Mouse (Mus musculus) gastrocnemius, adult 18-20 months (tissue): ENCODE measurements at regions not wholly inside any gene's neighbourhood (a gene's known extent, or its start where the extent isn't known, plus 50 kb on each side); places are given as distances from the start of the nearest gene placed in this dataset.

Experiments used
- DNase-seq: peaks from one replicate; pipeline ENCODE4 v3.0.0; 2021; ENCODE audit warnings: low spot score

DNA sequence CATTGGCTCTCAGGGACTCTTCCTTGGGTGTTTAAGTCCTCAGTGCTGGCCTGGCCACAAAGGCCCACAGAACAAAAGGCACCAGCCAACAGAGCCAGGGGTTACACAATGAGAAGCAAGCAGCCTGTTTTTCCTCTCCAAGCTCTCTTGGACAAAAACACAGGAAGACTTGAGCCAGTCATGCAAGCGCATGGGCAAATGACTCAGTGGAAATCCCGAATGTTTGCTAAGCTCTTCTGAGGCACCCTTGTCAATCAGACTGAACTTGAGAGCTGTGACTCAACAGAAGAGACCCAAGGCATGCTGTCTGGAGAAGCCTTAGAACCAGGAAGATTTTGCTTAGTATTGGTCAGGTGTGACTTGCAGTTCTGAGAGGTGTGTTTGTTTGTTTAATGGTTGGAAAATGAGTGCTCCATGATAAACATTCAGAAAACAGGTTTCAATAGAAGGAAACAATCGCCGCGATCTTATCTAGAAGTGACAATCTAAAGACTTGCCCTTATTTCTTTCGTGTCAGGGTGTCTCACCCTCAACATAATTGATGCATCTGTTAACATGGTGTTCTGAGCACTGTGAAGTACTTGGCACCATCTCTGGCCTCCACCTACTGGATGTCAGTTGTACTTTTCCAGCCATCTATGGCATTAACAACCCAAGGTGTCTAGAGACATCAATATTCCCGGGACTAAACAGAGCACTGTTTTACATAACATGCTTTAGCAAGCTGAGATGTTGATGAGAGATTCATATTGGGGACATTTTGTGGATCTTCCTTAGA lies 124.0 kb upstream of the Tmc1 start:
- DNase-seq: no peak

DNA sequence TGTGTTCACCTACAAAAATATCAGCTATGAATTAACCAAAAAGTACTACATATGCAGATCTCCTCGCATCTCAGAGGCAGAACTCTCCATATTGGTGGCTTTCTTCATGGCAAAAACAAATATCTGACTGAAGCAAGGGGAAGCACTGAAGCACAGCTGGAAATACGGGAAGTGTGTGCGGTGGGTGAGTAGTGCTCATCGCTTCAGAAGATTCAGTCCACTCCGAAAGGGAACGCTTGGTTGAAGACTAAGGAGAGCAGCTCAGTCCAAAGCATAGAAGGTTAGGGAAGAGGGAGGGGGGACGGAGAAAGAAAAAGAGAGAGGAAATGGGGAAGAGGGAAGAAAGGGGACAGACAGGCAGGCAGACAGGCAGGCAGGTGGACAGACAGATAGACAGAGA lies 114.4 kb upstream of the Tmc1 start:
- DNase-seq: no peak

DNA sequence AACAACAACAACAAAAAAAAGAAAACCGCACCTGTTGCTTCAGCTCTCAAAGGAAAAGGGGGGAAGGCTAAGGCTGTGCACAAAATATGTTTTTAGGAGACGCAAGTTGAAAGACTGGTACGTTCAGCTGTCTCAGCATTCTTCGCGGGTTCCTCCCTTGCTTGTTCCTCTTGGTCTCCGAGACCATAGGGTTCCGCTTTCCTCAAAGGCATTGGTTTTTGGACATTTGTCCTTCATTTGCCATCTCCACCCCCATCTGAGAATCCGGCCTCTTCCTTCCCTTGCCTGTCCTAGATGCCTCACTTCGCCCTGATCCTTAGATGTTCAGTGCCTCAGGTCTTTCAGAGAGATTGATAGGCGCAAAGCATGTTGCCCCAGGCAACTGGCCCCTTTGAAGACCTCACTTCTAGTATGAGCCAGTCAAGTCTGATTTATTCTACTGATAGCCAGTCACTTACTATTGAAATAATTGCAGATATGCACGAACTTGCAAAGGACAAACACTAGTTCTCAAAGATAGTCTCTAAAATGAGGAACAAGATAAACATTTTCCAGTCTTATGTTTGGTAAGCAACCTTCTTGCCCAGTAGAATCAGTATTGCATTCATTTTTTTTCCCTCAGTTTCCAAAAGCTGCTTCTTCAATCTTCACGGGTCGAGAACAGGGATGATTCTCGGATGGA lies 112.6 kb upstream of the Tmc1 start:
- DNase-seq: no peak

DNA sequence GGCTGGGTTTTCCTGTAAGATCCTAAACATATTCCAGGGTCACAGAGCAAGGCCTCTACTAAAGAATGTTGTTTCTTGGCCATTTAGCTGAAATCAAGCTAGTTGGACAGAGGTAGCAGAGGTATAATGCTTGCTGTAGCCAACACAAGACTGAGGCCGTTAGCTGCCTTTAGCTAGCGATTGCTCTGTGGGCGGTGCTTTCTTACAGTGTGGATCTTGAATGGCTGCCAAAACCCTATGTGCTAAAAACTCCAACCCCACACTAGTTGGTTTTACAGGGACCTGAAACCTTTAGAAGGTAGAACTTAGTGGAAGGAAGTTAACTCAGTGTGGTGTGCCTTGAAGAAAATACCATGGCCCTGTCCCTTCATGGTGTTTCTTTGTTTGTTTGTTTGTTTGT lies 110.9 kb upstream of the Tmc1 start:
- DNase-seq: no peak

DNA sequence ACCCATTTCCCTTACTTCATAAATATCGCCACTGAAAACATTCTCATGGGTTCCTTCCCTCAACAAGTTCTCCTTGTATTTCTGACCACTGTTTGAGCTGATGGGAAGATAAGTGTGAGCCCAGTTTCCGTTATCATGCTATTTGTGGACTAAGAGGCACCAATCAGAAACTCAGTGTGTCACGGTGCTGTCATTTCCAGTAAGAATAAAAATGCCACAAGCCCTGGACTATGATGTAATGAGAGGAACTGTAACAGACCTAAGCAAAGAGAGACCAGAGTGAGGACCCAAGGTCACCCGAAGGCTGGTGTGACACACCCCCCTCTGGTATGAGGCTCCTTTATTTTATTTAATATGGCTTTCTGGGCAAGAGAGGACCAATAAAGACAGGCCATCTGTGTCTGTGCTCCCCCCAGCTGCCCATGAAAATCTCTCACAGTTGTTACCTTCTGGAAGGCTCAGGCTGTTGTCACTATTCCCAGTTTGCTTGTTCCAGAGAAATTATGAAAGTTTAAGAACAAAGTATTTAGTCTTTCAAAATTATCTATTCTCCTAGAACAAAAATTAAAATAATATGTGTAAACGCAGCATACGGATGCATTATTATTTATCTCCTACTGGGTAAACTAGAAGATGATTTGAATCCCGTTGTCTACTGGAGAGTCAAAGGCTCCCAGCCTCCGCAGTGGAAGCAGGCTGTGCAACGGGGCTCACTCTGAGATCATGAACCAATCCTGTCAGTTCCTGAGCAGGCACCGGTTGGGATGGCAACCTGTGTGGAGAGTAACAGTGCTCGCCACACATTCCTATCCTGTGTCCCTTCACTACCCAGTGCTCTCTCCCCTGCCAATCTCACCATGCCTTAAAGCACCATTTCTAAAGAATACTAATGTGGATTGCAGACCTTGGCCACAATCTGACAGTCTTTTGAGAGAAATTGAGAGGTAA lies 99.9 kb upstream of the Tmc1 start:
- no peak for DNase-seq

DNA sequence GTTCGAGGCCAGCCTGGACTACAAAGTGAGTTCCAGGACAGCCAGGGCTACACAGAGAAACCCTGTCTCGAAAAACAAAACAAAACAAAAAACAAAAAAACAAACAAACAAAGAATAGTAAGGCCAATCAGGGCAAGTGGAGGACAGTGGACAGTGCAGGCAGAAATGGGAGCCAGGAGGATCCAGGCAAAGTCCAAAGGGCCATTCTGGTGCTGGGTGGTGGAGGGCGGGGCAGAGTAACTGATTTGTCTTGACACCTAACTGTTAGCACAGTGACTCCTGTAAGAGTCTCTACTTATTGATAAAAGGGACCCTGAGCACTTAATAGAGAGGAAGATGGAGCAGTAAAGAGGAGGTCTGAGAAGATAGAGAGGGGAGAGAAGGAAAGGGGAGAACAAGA lies 98.8 kb upstream of the Tmc1 start:
- no peak for DNase-seq

DNA sequence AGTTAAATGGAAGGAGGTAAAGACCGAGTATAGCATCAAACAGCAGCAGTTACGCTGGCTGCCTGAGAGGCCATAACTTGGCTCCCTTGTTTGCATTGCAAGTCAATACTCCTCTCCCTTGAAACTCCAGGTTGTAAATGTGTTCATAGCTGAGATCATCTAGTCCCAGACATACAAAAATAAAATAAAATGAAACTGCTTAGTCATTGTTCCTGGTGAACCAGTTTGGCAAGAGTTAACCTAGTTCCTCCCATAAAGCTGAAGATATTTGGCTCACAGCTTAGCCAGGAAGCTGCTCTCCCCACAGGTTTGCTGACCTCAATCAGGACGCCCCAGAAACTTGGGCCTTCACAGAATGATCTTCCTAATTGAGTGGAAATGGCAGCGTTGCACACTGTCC lies 97.9 kb upstream of the Tmc1 start:
- no peak for DNase-seq

DNA sequence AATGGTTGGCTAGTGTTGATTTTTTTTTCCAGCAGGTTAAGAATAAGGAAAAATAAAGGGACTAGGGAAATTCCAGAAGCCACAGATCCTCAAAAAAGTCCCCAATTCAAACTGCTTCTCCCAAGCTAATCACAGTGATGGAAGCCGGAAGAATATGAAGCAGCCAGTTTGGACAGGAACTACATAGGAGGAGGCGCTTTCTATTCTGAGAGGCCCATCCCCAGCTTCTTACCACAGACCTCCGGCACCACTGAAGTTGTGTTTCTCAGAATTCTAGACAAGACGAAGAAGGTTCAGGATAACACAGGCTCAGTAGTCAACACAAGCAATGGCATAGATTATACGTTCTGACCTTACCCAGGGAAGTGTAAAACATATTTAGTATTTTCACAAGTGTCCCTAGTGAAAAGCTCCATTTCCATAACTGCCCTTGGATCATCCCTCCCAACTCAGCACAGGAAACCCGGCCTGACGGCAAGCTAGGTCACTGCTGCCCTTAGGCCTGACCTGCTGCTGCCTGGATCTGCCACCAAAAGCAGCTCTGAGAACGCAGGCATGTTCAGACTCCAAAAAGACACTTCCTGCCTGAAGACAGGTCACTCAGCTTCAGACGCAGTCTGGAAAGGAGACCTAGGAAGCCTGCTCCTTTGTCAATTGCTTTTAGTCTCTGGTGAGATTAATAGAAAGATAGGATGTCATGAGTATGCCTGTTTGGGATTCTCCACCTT lies 97.2 kb upstream of the Tmc1 start:
- DNase-seq: no peak

DNA sequence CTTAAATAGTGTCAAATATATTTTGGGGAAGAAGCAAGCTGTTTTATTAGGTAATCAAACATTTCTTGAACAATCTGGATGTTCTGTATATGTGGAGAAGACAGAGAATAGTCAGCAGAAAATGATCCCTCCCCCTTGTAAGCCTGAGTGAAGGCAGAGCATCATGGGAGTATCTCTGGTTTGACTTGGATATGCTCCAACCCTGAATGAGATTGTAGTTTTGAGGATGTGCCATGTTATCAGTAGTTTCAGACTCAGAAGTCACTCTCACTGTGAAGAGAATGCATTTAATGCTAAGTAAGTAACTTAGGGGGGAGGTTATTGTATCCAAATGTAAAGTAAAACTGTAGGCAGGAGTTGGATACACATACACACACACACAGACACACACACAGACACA lies 95.3 kb upstream of the Tmc1 start:
- no peak for DNase-seq

DNA sequence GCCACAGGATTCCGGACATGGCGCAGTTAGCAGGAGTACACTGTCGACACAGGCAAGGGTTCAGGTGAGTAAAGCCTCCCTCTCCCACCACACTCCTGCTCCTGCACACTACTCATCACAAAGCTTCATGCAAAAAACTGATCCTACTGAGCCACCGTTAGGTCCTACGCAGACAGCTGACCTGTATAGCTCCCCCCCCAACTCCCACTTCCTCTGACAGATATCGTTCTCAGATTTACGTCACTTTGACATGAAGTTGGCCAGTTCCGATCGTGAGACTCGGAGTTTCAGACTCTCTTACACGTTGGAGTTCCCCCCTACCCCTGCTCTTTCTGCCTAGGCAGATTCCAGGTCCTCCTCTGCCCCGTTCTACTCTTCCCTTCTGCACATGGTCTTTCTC lies 91.6 kb upstream of the Tmc1 start:
- no peak for DNase-seq

DNA sequence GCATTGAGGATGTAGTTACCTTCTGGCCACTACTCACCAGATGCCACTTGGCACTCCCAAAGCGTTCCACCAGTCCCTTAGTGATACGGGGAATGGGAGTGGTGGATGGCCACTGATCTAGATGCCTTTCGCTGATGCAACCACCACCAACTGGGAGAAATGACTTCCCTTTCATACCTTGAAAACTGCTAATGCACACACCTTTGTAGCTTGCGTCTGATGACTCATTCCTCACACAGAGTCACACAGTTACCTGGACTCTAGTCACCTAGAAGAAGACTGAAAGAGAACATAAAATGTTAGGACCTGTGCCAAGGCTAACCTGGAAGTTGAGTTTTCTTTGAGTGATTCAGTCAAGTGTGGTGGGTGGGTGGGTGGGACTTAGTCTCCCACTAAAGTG lies 90.0 kb upstream of the Tmc1 start:
- no peak for DNase-seq

DNA sequence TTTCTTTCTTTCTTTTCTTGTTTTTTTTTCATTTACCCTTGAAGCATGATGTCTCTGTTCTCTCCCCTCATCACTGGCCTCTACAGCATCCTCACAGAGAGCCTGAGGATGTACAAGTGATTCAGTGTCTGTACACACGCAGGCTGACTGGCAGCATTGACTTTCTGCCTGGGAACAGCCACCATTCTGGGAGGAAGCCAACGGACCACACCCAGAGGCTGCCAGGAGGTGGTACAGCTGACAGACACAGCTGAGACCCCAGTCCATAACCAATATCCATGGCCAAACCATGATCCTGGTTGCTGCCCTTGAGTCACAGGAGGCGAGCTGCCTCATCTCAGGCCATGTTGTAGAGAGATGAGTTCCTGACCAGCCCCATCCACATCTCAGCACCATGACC lies 88.5 kb upstream of the Tmc1 start:
- no peak for DNase-seq

DNA sequence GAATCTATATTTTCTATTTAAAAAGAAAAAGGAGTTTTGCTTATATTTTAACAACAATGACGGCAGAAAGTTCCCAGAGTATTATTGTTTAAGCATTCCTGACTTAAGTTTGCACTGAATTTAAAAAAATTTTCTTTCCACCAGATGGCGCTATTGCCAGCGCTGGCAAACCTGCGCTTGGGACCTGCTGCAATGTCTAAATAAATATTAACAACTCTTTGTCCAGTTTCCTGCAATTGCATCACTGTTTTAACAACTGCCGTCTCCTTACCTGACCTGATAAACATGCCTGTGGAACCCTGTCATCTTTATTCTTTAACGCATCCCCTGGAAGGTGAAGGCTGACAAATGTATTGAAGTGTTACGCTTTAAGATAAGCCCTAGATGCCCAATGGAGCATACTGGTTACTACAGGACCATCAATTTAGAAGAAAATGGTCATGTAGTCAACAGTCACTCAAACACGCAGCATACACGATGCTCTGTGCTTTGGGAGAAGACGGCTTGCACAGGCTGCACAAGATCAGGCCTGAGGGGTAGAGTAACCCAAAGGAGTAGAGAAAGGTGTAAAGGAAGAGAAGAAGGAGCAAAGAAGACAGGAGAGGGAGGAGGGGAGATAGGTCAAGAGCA lies 83.6 kb upstream of the Tmc1 start:
- peak; percentile 53 for DNase-seq

DNA sequence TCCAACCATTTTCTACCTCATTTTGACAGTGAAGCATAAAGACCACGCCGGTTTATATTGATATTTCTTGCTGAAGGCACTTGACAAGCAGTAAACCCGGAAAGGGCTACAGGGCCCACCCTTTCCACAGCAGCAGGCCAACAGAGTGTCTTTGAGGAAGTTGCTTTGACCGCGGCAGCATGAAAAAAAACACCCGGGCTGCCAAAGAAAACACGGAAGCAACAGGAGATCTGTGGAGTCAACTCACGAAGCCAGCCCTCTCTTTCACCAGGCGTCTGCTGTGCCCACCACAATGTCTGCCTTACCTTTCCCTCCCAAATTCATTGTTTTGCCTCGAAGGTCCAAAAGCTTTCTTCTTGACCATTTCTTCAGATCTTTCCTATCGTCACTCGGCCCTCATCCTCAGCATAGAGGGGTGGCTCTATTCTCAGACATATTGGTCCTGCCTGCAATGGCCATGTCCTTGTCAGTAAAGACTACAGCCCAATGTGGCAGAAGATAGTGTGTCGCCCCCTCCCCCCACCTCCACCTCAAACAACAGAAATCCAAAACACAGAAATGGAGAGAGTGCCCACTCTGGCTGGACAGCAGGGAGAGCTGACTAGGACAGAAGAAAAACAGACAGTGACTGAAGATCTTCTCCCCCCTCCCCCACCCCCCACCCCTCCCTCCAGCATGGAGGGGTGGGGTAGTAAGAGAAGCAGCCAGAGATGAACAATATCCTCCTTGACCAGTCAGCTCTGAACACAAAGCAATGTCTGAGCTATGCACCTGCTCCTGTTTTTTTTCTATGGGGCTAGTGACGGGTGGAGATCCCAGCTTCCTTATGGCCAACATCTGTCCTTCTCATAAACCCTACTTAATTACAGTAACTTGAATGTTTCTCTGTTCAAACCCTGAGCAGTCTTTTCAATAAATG lies 82.8 kb upstream of the Tmc1 start:
- peak; percentile 41 for DNase-seq

DNA sequence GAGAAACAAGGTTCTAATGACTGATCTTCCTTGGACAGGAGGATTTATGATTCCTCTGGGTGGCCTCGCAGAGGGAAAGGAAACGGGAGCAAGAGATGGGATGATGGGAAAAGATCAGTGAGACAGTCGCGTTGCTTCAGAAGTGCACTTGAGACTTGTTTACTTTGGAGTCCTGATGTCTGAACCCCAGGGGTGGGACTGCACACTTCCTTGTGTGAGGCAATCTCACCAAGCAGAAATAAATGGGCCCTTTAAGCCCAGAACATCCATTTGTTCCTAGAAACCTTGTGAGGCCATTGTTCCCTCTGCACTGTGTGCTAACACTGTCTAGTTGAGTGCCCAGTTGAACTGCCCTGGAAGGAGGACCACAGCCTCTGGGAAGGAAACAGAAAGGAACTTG lies 81.5 kb upstream of the Tmc1 start:
- no peak for DNase-seq

DNA sequence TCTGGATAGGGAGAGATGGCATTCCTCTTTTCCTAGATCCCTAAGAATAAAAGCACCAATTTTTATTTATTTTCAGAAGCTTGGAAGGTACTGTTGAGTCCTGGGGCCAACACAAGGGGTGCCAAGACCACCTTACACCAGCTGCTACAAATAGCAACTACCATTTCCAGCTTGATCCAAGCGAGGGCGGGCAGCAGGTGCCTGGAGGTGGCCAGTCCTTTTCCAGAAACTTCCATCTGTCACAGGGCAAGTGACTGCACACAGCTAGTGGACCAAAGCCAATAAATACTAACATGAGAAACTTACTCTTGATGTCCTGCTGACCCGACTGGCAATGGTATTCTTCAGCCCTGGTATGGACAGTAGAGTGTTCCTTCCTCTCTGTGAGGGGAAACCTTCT lies 80.0 kb upstream of the Tmc1 start:
- DNase-seq: no peak

DNA sequence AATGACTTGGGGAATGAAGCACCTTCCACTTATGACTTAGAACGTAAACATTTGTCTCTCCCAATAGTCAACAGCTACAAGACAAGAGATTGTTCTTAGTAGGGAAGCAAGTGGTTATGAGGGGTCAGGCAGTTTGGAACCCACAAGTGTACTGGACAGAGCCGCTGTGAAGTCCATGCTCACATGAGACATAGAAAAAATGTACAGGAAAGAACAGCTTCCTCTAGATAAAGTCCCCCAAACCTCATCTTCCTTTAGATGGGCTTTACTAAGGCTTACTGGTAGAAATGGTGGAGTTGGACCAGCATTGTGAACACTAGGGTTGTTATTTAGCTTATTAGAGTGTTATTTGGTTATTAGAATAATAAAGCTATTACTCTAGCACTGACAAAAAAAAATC lies 78.6 kb upstream of the Tmc1 start:
- no peak for DNase-seq

DNA sequence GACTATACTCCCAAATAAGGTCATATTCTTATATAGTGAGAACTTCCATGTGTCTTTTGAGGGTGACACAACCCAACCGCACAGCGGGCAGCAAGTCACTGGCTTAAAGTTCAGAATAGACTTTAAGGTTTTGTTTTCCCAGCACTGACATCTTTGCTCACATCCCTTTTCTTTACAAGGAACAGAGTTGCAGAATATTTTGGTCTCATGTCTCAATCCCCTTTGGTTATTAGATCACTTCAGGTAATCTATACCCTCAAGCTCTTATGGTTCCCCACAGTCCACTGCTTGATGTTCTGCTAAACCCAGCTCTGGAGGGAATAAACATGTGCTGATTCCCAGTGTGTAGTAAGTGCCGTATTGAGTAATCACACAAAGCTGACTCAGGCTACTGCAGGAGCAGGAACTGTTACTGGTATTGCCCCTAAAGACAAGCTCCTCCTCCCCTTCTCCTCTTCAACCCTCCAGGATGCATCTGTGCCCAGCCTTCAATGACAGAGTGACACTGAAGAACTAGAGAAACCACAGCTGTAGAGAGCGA lies 77.8 kb upstream of the Tmc1 start:
- DNase-seq: peak; percentile 27

DNA sequence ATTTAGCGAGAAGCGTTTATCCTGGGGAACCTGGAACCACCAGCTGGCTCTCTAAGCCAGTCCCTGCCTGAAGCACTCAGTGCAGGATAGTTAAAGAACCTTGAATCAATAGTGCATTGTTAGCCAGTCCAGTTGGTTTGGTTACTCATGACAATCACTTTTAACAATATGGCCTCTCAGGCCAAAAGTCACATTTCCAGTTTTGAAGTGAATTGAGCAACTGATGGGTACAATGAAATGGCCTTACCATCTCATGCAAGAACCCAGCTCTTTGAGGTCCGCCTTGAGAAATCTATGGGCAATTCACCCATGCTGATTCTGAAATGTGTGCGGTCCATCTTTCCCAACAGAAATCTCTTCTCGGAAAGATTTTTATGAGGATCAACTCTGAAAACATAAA lies 77.0 kb upstream of the Tmc1 start:
- no peak for DNase-seq

DNA sequence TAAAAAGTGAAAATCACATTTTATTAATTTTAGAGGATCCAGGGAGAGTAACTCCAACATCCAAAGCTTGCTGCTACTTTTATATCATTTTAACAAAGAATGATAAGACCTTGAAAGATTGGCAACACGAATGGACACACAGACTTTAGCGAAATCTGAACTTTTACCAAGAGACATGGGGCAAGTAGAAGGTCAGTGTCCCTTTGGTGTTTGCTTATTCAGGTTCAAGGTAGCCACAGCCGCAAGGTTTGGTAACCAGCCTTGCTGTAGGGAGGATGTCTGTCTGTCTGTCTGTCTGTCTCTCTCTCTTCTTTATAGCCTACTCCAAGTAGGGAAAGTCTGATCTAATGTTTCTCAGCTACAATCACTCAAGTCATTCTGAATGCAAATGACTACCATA lies 75.0 kb upstream of the Tmc1 start:
- no peak for DNase-seq
